Mouse (Mus musculus): ENCODE data around the gene Hpd. TPM values are rescaled to one million over a fixed set of nuclear protein-coding genes. Genes with fewer than 3 reads are reported as not detected.

Hpd gene
- polyA plus RNA-seq, 1 experiment from 2014 or later = not detected

GRCm38 (mm10) chr5:123133784-123134143 lies 48.8 kb downstream of the Hpd start:
- DNase-seq (ENCODE audit: low spot score) (no peak), ATAC-seq (peak; percentile 5; the same call in 1 of the 2 replicates)
- 18% methylated on average over 7 of the region's 7 CpGs for WGBS
- H3K9ac ChIP-seq (replicated peaks; ENCODE audit: low read depth) = no peak overlapping the region
- H3K4me2 ChIP-seq (replicated peaks; ENCODE audit: low read depth, low read length) = no peak overlapping the region; the same call in 1 of the 2 replicates
- TF ChIP-seq CTCF (IDR thresholded peaks at IDR 0.05) (no peak), EP300 (IDR thresholded peaks at IDR 0.05) (no peak; the same call in none of the 2 replicates)
- no peaks in the 10 kb centered on the region for H3K9me3 ChIP-seq (ENCODE audit: low read length)
- peak overlapping the region; percentile 100 for H3K27ac ChIP-seq (ENCODE audit: low read length)
- no peaks in the 10 kb centered on the region for H3K27me3 ChIP-seq (replicated peaks; ENCODE audit: insufficient read depth, low read length)
- H3K36me3 ChIP-seq (ENCODE audit: insufficient read depth, low read length) = no peaks in the 10 kb centered on the region
- peaks cover 45% of the 10 kb centered on the region for H3K4me1 ChIP-seq (ENCODE audit: insufficient read depth, low read depth, low read length)
- no peak overlapping the region for H3K4me3 ChIP-seq (ENCODE audit: low read depth, low read length)

DNA sequence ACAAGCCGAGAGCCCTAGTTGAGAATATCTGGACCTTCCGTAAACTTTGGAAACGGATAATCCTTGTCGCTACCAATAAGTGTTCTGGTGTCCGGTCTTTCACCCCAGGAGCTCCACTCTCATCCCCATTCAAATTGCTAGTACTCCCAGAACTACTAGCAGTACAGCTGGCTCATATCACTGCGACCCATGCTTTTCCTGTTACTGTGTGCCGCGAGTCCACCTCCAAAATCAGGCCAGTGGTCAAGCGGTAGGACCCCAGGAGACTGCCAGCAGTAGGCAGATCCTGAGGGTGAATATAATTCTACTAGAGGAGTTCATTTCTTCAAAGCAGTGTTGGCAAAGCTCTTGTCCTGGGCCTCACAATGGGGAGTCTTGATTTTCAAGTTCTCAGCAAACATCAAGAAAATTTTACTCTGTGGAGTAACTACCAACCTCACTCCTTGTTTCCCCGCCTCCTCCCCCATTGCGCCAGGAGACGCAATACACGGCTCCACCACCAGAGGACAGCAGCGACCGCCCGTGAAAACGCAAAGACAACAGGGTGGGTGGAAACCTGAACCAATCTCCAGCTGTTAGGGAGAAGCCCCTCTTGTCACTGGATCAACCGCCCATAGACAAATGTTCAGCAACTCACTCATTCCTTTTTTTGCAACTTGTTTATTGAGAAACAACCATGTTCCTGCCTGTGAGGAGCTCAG lies 49.3 kb downstream of the Hpd start:
- Histone ChIP-seq H3K4me1 (ENCODE audit: insufficient read depth, low read depth, low read length) (peaks cover 45% of the 10 kb centered on the region), H3K4me3 (ENCODE audit: low read depth, low read length) (0 out of 2 replicates have a peak overlapping the region, but pooled peaks have one; percentile 33), H3K9ac (replicated peaks; ENCODE audit: low read depth) (no peak overlapping the region), H3K36me3 (ENCODE audit: insufficient read depth, low read length) (no peaks in the 10 kb centered on the region), H3K9me3 (ENCODE audit: low read length) (no peaks in the 10 kb centered on the region), H3K27ac (ENCODE audit: low read length) (peak overlapping the region; percentile 100), H3K27me3 (replicated peaks; ENCODE audit: insufficient read depth, low read length) (no peaks in the 10 kb centered on the region), H3K4me2 (replicated peaks; ENCODE audit: low read depth, low read length) (peak overlapping the region; percentile 60)
- WGBS = 11% methylated on average over 18 of the region's 18 CpGs
- TF ChIP-seq CTCF (IDR thresholded peaks at IDR 0.05) (peak; percentile 99), EP300 (IDR thresholded peaks at IDR 0.05) (peak; percentile 17)
- peak; percentile 2 for ATAC-seq
- peak; percentile 94 for DNase-seq (ENCODE audit: low spot score)

DNA sequence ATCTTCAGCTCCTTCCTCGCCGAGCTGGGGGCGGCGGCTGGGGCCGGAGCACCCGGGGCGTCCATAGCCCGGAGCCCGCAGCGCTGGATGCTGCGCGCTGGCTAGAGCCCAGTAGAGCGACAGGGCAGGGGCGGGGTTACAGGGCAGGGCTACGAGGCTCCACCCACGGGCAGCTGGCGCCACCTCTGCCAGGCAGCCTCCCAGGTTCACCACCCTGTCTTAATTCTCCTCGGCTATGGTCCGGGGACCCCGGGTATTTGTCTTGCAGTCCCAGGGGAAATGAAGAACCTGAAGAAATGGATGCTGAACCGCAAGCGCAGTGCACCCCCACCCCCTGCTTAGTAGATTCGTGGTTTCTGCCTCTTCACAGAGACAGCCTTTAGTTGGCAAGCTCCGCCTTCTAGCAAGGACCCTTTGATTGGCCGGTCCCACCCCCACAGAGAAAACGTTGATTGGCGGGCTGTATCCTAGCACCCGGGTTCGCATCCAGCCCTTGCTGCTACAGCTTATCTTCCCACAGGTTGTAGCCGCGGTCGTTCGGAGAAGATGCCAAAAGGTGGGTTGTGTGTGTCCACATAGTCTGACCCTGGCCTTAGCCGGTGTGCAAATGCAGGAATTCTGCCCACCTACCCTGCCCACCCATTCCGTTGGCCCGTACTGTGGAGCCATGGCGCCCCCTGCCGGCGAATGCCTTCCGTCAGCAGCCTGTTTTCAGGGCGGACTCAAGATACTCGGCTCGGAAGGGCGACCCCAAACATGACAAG lies 50.0 kb downstream of the Hpd start, which contains the start of gene Rhof:
TSS of gene Rhof (minus strand) at position 385 of the 764 bp plus-strand sequence.
- H3K4me2 ChIP-seq (replicated peaks; ENCODE audit: low read depth, low read length) = peak within 1 kb of the TSS; percentile 60
- no peaks in the 10 kb centered on the region for H3K9me3 ChIP-seq (ENCODE audit: low read length)
- no peaks in the 10 kb centered on the region for H3K27me3 ChIP-seq (replicated peaks; ENCODE audit: insufficient read depth, low read length)
- ATAC-seq (peak; percentile 27), DNase-seq (ENCODE audit: low spot score) (peak; percentile 87)
- H3K36me3 ChIP-seq (ENCODE audit: insufficient read depth, low read length) = no peaks in the 10 kb centered on the region
- 3% methylated on average over 43 of the region's 44 CpGs for WGBS
- H3K27ac ChIP-seq (ENCODE audit: low read length) = peak within 1 kb of the TSS; percentile 83
- no peak for TF ChIP-seq EP300 (IDR thresholded peaks at IDR 0.05)
- TF ChIP-seq CTCF (IDR thresholded peaks at IDR 0.05) = peak; percentile 98
- H3K4me1 ChIP-seq (ENCODE audit: insufficient read depth, low read depth, low read length) = peaks cover 38% of the 10 kb centered on the region
- H3K4me3 ChIP-seq (ENCODE audit: low read depth, low read length) = peak within 1 kb of the TSS; percentile 33
- peak within 1 kb of the TSS; percentile 38; the same call in 1 of the 2 replicates for H3K9ac ChIP-seq (replicated peaks; ENCODE audit: low read depth)

GRCm38 (mm10) chr5:123130814-123131148 lies 51.7 kb downstream of the Hpd start:
- Histone ChIP-seq H3K9ac (replicated peaks; ENCODE audit: low read depth) (no peak overlapping the region), H3K36me3 (ENCODE audit: insufficient read depth, low read length) (no peaks in the 10 kb centered on the region), H3K4me1 (ENCODE audit: insufficient read depth, low read depth, low read length) (peaks cover 23% of the 10 kb centered on the region), H3K27ac (ENCODE audit: low read length) (peak overlapping the region; percentile 8), H3K9me3 (ENCODE audit: low read length) (no peaks in the 10 kb centered on the region), H3K4me2 (replicated peaks; ENCODE audit: low read depth, low read length) (no peak overlapping the region; the same call in 1 of the 2 replicates), H3K27me3 (replicated peaks; ENCODE audit: insufficient read depth, low read length) (no peaks in the 10 kb centered on the region), H3K4me3 (ENCODE audit: low read depth, low read length) (no peak overlapping the region)
- TF ChIP-seq CTCF (IDR thresholded peaks at IDR 0.05) = no peak
- TF ChIP-seq EP300 (IDR thresholded peaks at IDR 0.05) = no peak
- DNase-seq (ENCODE audit: low spot score) = no peak
- ATAC-seq = no peak
- WGBS = 75% methylated on average over 5 of the region's 5 CpGs

GRCm38 (mm10) chr5:123130030-123130813 lies 52.3 kb downstream of the Hpd start:
- Histone ChIP-seq H3K36me3 (ENCODE audit: insufficient read depth, low read length) (no peaks in the 10 kb centered on the region), H3K4me2 (replicated peaks; ENCODE audit: low read depth, low read length) (no peak overlapping the region; the same call in 1 of the 2 replicates), H3K27me3 (replicated peaks; ENCODE audit: insufficient read depth, low read length) (no peaks in the 10 kb centered on the region), H3K9ac (replicated peaks; ENCODE audit: low read depth) (no peak overlapping the region), H3K4me3 (ENCODE audit: low read depth, low read length) (no peak overlapping the region), H3K9me3 (ENCODE audit: low read length) (no peaks in the 10 kb centered on the region), H3K4me1 (ENCODE audit: insufficient read depth, low read depth, low read length) (peaks cover 20% of the 10 kb centered on the region), H3K27ac (ENCODE audit: low read length) (peak overlapping the region; percentile 81)
- TF ChIP-seq CTCF (IDR thresholded peaks at IDR 0.05) (no peak), EP300 (IDR thresholded peaks at IDR 0.05) (peak; percentile 50)
- peak; percentile 5 for ATAC-seq
- WGBS = 79% methylated on average over 9 of the region's 9 CpGs
- DNase-seq (ENCODE audit: low spot score) = peak; percentile 40

Data from lung, postnatal 0 days (tissue).